Mouse (Mus musculus) midbrain, embryonic 10.5 days (tissue): ENCODE results near the gene Rcbtb2. TPM values are rescaled to one million over a fixed set of nuclear protein-coding genes. Genes with fewer than 3 reads are reported as not detected.

Source experiments
- DNase-seq: peaks from one replicate; pipeline ENCODE4 v3.0.0-alpha.2; 2017; ENCODE audit warnings: low spot score
- H3K27ac ChIP-seq: fragments of 300-500 bp; sonication (generic); replicated peaks from 2 replicates; pipeline ENCODE4 v1.5.1; 2016; ENCODE audit warnings: mild to moderate bottlenecking
- H3K27me3 ChIP-seq: fragments of 300-500 bp; sonication (generic); 2 replicates; pipeline ENCODE4 v1.6.1; 2016; ENCODE audit warnings: low read depth, mild to moderate bottlenecking; ENCODE audit not compliant: poor library complexity, severe bottlenecking
- H3K36me3 ChIP-seq: fragments of 300-500 bp; sonication (generic); 2 replicates; pipeline ENCODE4 v1.6.1; 2016; ENCODE audit warnings: mild to moderate bottlenecking, moderate library complexity
- H3K4me1 ChIP-seq: fragments of 300-500 bp; sonication (generic); 2 replicates; pipeline ENCODE4 v1.6.1; 2016
- H3K4me3 ChIP-seq: fragments of 300-500 bp; sonication (generic); 2 replicates; pipeline ENCODE4 v1.5.1; 2016; ENCODE audit warnings: mild to moderate bottlenecking, moderate library complexity
- H3K9me3 ChIP-seq: fragments of 300-500 bp; sonication (generic); replicated peaks from 2 replicates; pipeline ENCODE4 v1.6.1; 2016; ENCODE audit warnings: mild to moderate bottlenecking
- WGBS: fragments of 180-500 bp; shearing (Covaris S2); methylation state at CpG from one replicate; pipeline ENCODE4 v1.1.7; 2016; 5-methylcytosine and 5-hydroxymethylcytosine counted together
- polyA plus RNA-seq: library from polyadenylated mRNA; unstranded; fragments of >200 nt; fragmentation: Nextera tagmentation; extraction: Ambion mirVana; gene quantifications from 2 replicates; pipeline ENCODE4 v1.2.1, GENCODE M21; 2016

Gene Rcbtb2
- polyA plus RNA-seq, 1 experiment from 2014 or later, result 168 TPM

DNA sequence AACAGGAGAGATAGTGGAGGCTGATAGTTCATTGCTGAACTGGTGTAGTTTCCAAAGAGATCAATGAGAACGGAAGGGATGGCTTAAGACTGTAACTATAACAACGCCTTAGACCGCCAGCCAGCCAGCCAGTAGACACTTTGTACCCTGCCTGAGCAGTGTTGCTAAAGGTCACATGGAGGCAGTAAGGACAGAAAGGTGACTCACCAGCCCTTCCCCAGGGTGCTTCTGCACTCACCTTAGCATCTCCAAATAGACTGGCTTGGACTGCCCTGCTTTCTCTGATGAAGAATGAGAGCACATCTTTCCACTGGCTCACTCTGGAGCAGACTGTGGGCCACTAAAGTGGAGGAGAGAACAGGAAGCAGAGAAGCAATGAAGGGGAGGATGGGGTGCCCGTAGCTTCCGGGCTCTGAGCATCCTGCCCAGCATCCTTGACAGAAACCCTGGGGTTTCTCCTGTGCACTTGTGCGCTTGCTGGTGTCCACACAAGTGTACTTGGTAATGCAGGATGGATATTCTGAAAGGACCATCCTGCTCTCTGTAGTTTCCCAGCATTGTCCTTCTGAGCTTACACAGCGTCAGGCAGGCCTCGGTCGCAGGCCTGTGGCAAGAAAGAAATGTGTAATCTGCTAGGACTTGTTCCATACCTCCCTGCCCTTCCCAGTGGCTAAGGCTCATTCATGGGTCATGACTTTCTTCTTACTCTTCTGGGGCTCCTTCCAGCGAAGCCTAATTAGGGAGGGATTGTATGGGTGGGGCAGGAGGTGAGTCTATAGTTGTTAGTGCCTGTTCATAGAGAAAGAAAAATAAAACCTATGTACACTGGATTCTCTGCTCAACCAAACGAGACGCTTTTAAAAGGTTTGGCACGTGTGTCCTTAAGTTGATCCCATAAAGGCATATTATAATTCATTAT, 47.3 kb downstream of the Rcbtb2 start:
- Histone ChIP-seq H3K4me1 (peaks cover 15% of the 10 kb centered on the region), H3K27ac (no peak overlapping the region), H3K36me3 (peaks cover 98% of the 10 kb centered on the region), H3K4me3 (no peak overlapping the region), H3K9me3 (no peaks in the 10 kb centered on the region), H3K27me3 (peaks cover 11% of the 10 kb centered on the region; the same call in 1 of the 2 replicates)
- 91% methylated on average over 13 of the region's 13 CpGs for WGBS
- DNase-seq, result no peak

DNA sequence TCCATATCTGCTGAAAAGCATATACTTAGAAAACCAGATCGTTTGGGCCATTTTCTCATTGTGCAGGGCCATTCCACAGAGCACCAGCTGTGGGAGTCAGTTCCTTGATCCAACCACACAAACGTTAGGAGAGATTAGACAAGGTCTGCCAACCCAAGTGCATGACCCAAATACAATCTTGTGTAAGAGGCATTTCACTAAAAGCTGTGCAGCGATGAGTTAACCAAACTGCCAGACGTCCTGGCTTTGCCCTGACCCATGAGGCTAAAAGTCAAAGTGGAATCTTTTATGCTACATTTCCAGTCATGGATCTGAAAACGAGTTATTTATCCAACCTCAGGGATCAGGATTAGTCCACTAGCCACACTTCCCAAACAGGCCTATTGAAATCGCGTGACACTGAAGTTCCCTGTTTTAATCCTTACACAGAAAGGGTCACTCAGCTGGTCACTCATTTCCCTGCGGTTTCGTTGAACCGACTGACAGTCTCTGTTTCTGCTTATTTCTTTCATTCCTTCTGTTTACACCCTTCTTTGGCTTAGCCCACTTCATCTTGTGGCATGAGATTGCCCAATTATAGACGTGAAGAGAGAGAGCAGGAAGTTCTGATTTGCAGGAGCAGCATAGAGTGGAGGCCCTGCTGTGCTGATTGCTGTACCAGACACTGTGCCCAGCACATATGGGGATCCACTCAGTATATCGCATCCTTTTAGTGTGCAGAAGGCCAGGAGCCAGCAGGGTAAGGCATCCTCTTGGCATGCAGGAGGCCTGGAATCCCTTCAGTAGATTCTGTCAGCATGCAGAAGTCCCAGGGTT, 49.6 kb downstream of the Rcbtb2 start:
- Histone ChIP-seq H3K4me3 (no peak overlapping the region), H3K36me3 (peaks cover 98% of the 10 kb centered on the region), H3K4me1 (peaks cover 15% of the 10 kb centered on the region), H3K27me3 (peaks cover 11% of the 10 kb centered on the region; the same call in 1 of the 2 replicates), H3K27ac (no peak overlapping the region), H3K9me3 (no peaks in the 10 kb centered on the region)
- no peak for DNase-seq
- WGBS, result 54% methylated on average over 12 of the region's 12 CpGs

DNA sequence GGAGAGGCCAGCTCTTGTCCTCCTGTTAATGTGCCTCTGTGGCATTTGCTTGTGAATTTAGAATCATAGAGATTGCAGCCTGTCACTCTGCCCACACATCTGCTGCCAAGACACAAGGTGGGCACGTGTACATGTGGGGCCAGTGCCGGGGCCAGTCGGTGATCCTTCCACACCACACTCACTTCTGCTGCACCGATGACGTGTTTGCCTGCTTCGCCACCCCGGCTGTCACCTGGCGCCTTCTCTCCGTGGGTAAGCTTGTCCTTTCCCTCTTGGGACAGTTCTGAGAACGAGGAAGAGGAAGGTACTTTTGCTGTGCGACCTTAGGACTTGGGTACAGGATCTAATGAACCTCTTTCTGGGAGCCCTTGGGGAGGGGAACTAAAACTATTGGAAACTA, 50.8 kb downstream of the Rcbtb2 start:
- WGBS, result 95% methylated on average over 11 of the region's 11 CpGs
- H3K36me3 ChIP-seq, result peaks cover 98% of the 10 kb centered on the region
- H3K4me1 ChIP-seq, result peaks cover 15% of the 10 kb centered on the region
- DNase-seq, result no peak
- peaks cover 11% of the 10 kb centered on the region; the same call in 1 of the 2 replicates for H3K27me3 ChIP-seq
- H3K4me3 ChIP-seq, result no peak overlapping the region
- no peak overlapping the region for H3K27ac ChIP-seq
- no peaks in the 10 kb centered on the region for H3K9me3 ChIP-seq

DNA sequence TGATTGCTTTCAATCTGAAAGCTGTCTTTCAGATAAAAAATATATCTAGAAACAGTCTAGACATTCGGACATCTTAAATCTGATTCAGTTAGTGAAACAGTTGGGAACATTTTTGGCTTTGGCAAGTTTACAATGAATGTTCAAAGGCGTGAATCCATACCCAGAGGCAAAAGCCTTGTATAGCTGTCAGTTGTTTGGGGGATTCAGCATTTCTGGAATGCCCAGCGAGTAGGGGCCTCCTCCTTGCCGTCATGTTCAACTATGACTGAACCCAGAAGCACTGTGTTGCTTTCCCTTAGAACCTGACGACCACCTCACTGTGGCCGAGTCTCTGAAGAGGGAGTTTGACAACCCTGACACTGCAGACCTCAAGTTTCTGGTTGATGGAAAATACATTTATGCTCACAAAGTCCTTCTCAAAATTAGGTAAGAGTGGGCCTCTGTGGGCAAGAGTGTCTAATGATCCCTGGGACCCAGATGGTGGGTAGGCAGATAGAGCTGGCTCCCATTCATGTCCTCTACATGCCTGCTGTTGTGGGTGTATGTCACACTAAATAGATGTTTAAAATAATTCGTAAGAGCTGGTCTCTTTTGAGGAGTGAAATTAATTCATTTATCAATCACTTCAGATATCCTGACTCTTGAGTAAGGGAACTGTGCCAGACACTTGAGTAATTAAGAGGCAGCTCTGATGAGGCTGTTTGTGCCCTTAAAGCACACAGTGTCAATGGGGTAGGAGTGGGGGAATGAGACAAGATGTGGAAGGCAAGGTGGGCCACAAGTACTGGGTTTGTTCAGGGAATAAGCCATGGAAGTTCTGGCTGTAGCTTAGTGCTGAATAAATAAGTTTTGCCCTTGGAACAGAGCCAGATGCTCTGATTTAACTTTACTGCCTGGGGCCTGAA, 51.5 kb downstream of the Rcbtb2 start:
- H3K4me3 ChIP-seq, result no peak overlapping the region
- WGBS, result 87% methylated on average over 7 of the region's 7 CpGs
- peaks cover 15% of the 10 kb centered on the region for H3K4me1 ChIP-seq
- H3K36me3 ChIP-seq, result peaks cover 100% of the 10 kb centered on the region
- H3K27me3 ChIP-seq, result peaks cover 11% of the 10 kb centered on the region; the same call in 1 of the 2 replicates
- no peaks in the 10 kb centered on the region for H3K9me3 ChIP-seq
- DNase-seq, result no peak
- no peak overlapping the region for H3K27ac ChIP-seq

DNA sequence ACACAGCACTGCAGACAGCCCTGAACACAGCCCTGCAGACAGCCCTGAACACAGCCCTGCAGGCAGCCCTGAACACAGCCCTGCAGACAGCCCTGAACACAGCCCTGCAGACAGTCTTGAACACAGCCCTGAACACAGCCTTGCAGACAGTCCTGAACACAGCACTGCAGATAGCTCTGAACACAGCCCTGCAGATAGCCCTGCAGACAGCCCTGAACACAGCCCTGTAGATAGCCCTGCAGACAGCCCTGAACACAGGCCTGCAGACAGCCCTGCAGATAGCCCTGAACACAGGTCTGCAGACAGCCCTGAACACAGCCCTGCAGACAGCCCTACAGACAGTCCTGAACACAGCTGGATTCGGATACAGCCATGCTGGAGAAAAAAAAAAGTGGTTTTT, 52.2 kb downstream of the Rcbtb2 start:
- H3K27me3 ChIP-seq, result peaks cover 10% of the 10 kb centered on the region; the same call in 1 of the 2 replicates

GRCm38 (mm10) chr14:73175814-73176213, 53.0 kb downstream of the Rcbtb2 start:
- peaks cover 100% of the 10 kb centered on the region for H3K36me3 ChIP-seq
- H3K27me3 ChIP-seq, result peaks cover 5% of the 10 kb centered on the region; the same call in 1 of the 2 replicates
- DNase-seq, result no peak
- 91% methylated on average over 6 of the region's 6 CpGs for WGBS
- no peak overlapping the region for H3K27ac ChIP-seq
- H3K9me3 ChIP-seq, result no peaks in the 10 kb centered on the region
- no peak overlapping the region for H3K4me3 ChIP-seq
- peaks cover 15% of the 10 kb centered on the region for H3K4me1 ChIP-seq

More for the DNA sequence above, 52.2 kb downstream of the Rcbtb2 start:
- H3K9me3 ChIP-seq, result no peaks in the 10 kb centered on the region
- 88% methylated on average over 1 of the region's 1 CpGs for WGBS
- DNase-seq, result no peak
- no peak overlapping the region for H3K4me3 ChIP-seq
- H3K27ac ChIP-seq, result no peak overlapping the region
- peaks cover 15% of the 10 kb centered on the region for H3K4me1 ChIP-seq
- H3K36me3 ChIP-seq, result peaks cover 100% of the 10 kb centered on the region

DNA sequence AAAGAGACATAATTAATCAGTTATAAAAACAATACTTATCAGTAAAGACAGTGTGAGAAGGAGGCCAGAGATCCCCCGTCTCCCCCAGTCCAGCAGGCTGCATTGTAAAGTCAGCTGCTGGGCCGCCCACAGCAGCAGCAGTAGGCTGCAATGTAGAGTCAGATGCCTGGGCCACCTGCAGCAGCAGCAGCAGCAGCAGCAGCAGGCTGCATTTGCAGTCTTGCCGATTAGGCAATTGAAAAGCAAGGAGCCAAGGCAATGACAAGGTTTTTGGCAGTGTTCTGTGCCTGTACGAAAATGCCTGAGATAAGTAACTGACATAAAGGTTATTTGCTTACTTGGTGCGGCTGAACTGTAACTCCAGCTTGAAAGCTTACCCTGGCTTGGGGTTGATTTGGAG, 53.4 kb downstream of the Rcbtb2 start:
- peaks cover 100% of the 10 kb centered on the region for H3K36me3 ChIP-seq
- H3K27ac ChIP-seq, result no peak overlapping the region
- no peaks in the 10 kb centered on the region for H3K9me3 ChIP-seq
- DNase-seq, result no peak
- WGBS, result 87% methylated on average over 5 of the region's 5 CpGs
- H3K4me3 ChIP-seq, result no peak overlapping the region
- H3K27me3 ChIP-seq, result peaks cover 5% of the 10 kb centered on the region; the same call in 1 of the 2 replicates
- peaks cover 11% of the 10 kb centered on the region for H3K4me1 ChIP-seq

GRCm38 (mm10) chr14:73177961-73178360, 55.1 kb downstream of the Rcbtb2 start:
- Histone ChIP-seq H3K4me3 (no peak overlapping the region), H3K4me1 (no peaks in the 10 kb centered on the region), H3K27me3 (peaks cover 5% of the 10 kb centered on the region; the same call in 1 of the 2 replicates), H3K36me3 (peaks cover 100% of the 10 kb centered on the region), H3K27ac (no peak overlapping the region), H3K9me3 (no peaks in the 10 kb centered on the region)
- no peak for DNase-seq
- 87% methylated on average over 11 of the region's 11 CpGs for WGBS

GRCm38 (mm10) chr14:73179221-73179681, 56.4 kb downstream of the Rcbtb2 start:
- H3K27ac ChIP-seq, result no peak overlapping the region
- H3K27me3 ChIP-seq, result no peaks in the 10 kb centered on the region
- H3K36me3 ChIP-seq, result peaks cover 100% of the 10 kb centered on the region
- 89% methylated on average over 4 of the region's 4 CpGs for WGBS
- H3K9me3 ChIP-seq, result no peaks in the 10 kb centered on the region
- no peak for DNase-seq
- no peaks in the 10 kb centered on the region for H3K4me1 ChIP-seq
- no peak overlapping the region for H3K4me3 ChIP-seq

- Histone ChIP-seq H3K27ac (no peak overlapping the region), H3K27me3 (no peaks in the 10 kb centered on the region), H3K9me3 (peaks cover 6% of the 10 kb centered on the region), H3K36me3 (peaks cover 100% of the 10 kb centered on the region), H3K4me1 (no peaks in the 10 kb centered on the region), H3K4me3 (no peak overlapping the region)
- no peak for DNase-seq
- WGBS, result 93% methylated on average over 3 of the region's 3 CpGs
Measured at GRCm38 (mm10) chr14:73180671-73181070, 57.8 kb downstream of the Rcbtb2 start.

- peaks cover 6% of the 10 kb centered on the region for H3K9me3 ChIP-seq
- no peak overlapping the region for H3K27ac ChIP-seq
- peaks cover 100% of the 10 kb centered on the region for H3K36me3 ChIP-seq
- no peak overlapping the region for H3K4me3 ChIP-seq
- H3K27me3 ChIP-seq, result no peaks in the 10 kb centered on the region
- 95% methylated on average over 2 of the region's 2 CpGs for WGBS
- DNase-seq, result no peak
- H3K4me1 ChIP-seq, result no peaks in the 10 kb centered on the region
Measured at GRCm38 (mm10) chr14:73181144-73181543, 58.3 kb downstream of the Rcbtb2 start.

- no peaks in the 10 kb centered on the region for H3K4me1 ChIP-seq
- DNase-seq, result no peak
- H3K36me3 ChIP-seq, result peaks cover 52% of the 10 kb centered on the region
- WGBS, result 87% methylated on average over 7 of the region's 7 CpGs
- H3K27me3 ChIP-seq, result no peaks in the 10 kb centered on the region
- H3K4me3 ChIP-seq, result no peak overlapping the region
- H3K9me3 ChIP-seq, result peaks cover 6% of the 10 kb centered on the region
- H3K27ac ChIP-seq, result no peak overlapping the region
Measured at GRCm38 (mm10) chr14:73186875-73187274, 64.0 kb downstream of the Rcbtb2 start.
